Mouse (Mus musculus): Measurements from ENCODE around the gene Nadsyn1. TPM values are rescaled to one million over a fixed set of nuclear protein-coding genes. Genes with fewer than 3 reads are reported as not detected.
A peak's percentile ranks its signal among the peaks of the same experiment; 100 is the strongest.

The Nadsyn1 gene
- polyA plus RNA-seq, 1 experiment from 2014 or later = 7.7 TPM

DNA sequence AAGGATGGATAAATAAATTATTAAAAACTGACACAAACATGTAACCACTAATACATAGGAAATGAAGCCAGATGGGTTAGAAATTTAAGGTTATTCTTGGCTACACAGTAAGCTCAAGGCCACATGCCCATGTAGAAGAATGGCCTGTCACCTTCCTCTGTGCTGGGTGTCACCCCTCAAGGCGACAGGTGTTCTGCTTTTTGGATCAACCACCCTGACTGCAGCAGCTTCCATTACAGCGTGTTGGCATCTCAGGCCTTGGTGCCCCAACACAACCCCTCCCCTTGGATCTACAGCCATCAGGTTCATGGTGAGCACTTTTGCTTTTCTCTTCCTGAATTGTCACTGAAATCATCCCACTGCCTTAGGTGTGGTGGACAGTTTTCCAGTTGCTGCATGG, 10.0 kb upstream of the Nadsyn1 start:
- H3K27ac ChIP-seq = no peak overlapping the region
- H3K36me3 ChIP-seq = peaks cover 24% of the 10 kb centered on the region
- H3K4me2 ChIP-seq (replicated peaks) = no peak overlapping the region; the same call in 1 of the 2 replicates
- no peak overlapping the region for H3K4me3 ChIP-seq (replicated peaks)
- no peak for ATAC-seq
- H3K27me3 ChIP-seq = no peaks in the 10 kb centered on the region
- peaks cover 57% of the 10 kb centered on the region for H3K4me1 ChIP-seq (replicated peaks)
- 92% methylated on average over 2 of the region's 2 CpGs for WGBS
- no peak overlapping the region for H3K9ac ChIP-seq (replicated peaks)
- no peaks in the 10 kb centered on the region for H3K9me3 ChIP-seq

DNA sequence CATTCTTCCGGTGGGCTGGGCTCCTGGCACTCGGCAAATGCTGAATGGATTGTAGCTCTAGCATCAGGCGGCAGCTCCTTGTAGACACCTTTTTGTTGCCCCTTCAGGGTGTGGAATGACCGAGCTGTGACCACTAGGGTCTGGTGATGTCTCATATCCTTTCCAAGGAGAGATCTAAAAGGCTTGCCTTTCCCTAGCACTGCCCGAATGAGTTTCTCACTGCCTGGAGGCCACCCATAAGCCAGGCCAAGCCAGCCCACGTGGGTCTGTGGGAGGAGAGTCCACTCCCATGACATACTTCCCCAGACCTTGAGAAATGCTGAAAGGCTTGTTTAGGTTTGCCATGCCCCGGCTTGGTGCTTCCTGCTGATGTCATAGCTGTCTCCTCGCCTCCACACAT, 9.5 kb upstream of the Nadsyn1 start:
- WGBS = 87% methylated on average over 8 of the region's 8 CpGs
- H3K27me3 ChIP-seq = no peaks in the 10 kb centered on the region
- no peak overlapping the region; the same call in 1 of the 2 replicates for H3K9ac ChIP-seq (replicated peaks)
- H3K4me1 ChIP-seq (replicated peaks) = peaks cover 57% of the 10 kb centered on the region
- H3K27ac ChIP-seq = no peak overlapping the region
- H3K4me3 ChIP-seq (replicated peaks) = 0 out of 2 replicates have a peak overlapping the region, but pooled peaks have one; percentile 1
- peaks cover 20% of the 10 kb centered on the region for H3K36me3 ChIP-seq
- 0 out of 2 replicates have a peak overlapping the region, but pooled peaks have one; percentile 88 for H3K4me2 ChIP-seq (replicated peaks)
- no peaks in the 10 kb centered on the region for H3K9me3 ChIP-seq
- no peak for ATAC-seq

GRCm38 (mm10) chr7:143830399-143830798, 7.8 kb upstream of the Nadsyn1 start:
- Histone ChIP-seq H3K36me3 (peaks cover 8% of the 10 kb centered on the region; the same call in 1 of the 2 replicates), H3K4me2 (replicated peaks) (peak overlapping the region; percentile 88), H3K9ac (replicated peaks) (peak overlapping the region; percentile 90), H3K4me3 (replicated peaks) (peak overlapping the region; percentile 65), H3K4me1 (replicated peaks) (peaks cover 51% of the 10 kb centered on the region), H3K9me3 (no peaks in the 10 kb centered on the region), H3K27me3 (no peaks in the 10 kb centered on the region), H3K27ac (peak overlapping the region; percentile 94)
- whole genome bisulfite sequencing = 11% methylated on average over 6 of the region's 6 CpGs
- peak; percentile 47 for ATAC-seq

- peak overlapping the region; percentile 90 for H3K9ac ChIP-seq (replicated peaks)
- H3K36me3 ChIP-seq = peaks cover 8% of the 10 kb centered on the region; the same call in 1 of the 2 replicates
- 1% methylated on average over 37 of the region's 37 CpGs for WGBS
- peak overlapping the region; percentile 94 for H3K27ac ChIP-seq
- H3K9me3 ChIP-seq = no peaks in the 10 kb centered on the region
- peaks cover 44% of the 10 kb centered on the region for H3K4me1 ChIP-seq (replicated peaks)
- no peaks in the 10 kb centered on the region for H3K27me3 ChIP-seq
- peak; percentile 98 for ATAC-seq
- H3K4me2 ChIP-seq (replicated peaks) = peak overlapping the region; percentile 88
- H3K4me3 ChIP-seq (replicated peaks) = peak overlapping the region; percentile 65
Observed at GRCm38 (mm10) chr7:143829504-143830331, 7.1 kb upstream of the Nadsyn1 start.

- Histone ChIP-seq H3K4me2 (replicated peaks) (no peak overlapping the region), H3K9me3 (no peaks in the 10 kb centered on the region), H3K4me3 (replicated peaks) (no peak overlapping the region), H3K9ac (replicated peaks) (no peak overlapping the region), H3K27ac (no peak overlapping the region), H3K36me3 (no peaks in the 10 kb centered on the region), H3K27me3 (no peaks in the 10 kb centered on the region), H3K4me1 (replicated peaks) (peaks cover 25% of the 10 kb centered on the region)
- no peak for ATAC-seq
- WGBS = 93% methylated on average over 2 of the region's 2 CpGs
Observed at GRCm38 (mm10) chr7:143826985-143827384, 4.3 kb upstream of the Nadsyn1 start.

DNA sequence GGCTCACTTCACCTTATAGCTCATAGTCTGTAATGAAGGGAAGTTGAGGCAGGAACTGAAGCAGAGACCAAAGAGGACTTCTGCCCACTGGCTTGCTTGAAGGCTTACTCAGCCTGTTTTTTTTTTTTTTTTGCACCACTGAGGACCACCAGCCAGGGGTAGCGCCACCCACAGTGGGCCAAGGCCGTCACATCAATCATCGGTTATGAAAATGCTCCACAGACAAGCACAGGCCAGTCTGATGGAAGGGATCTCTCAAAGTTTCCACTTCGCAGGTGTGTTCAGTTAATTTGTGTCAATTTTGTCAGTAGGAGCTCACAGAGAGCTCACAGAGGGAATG, 587 bp upstream of the Nadsyn1 start:
- H3K4me3 ChIP-seq (replicated peaks) = peak overlapping the region; percentile 62
- peak overlapping the region; percentile 67 for H3K4me2 ChIP-seq (replicated peaks)
- WGBS = 82% methylated on average over 4 of the region's 4 CpGs
- H3K27ac ChIP-seq = peak overlapping the region; percentile 75
- H3K4me1 ChIP-seq (replicated peaks) = peaks cover 17% of the 10 kb centered on the region
- H3K27me3 ChIP-seq = no peaks in the 10 kb centered on the region
- peak overlapping the region; percentile 62 for H3K9ac ChIP-seq (replicated peaks)
- ATAC-seq = peak; percentile 31; the same call in 1 of the 2 replicates
- H3K36me3 ChIP-seq = peaks cover 9% of the 10 kb centered on the region
- H3K9me3 ChIP-seq = no peaks in the 10 kb centered on the region

DNA sequence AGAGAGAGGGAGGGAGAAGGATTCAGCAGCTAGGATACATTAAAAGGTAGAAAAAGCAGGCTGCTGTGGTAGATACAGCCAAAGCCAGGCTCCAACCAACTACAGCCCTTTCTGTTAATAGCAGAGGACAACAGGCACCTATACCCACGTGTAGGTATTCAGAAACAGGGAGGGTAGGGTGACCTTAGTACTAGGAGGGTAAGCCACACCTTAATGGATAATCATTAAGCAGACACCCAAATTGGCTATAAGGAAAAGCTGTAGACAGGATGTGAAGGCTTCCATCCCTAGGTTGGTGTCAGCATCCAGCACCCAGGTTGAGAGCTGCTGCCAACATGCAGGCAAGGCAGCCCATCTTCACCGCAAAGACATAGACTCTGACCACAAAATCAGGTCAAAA, 1.4 kb downstream of the Nadsyn1 start:
- H3K36me3 ChIP-seq = peaks cover 23% of the 10 kb centered on the region
- 85% methylated on average over 2 of the region's 2 CpGs for WGBS
- ATAC-seq = no peak
- H3K9me3 ChIP-seq = no peaks in the 10 kb centered on the region
- no peak overlapping the region for H3K27ac ChIP-seq
- H3K4me3 ChIP-seq (replicated peaks) = peak overlapping the region; percentile 62; the same call in 1 of the 2 replicates
- H3K4me2 ChIP-seq (replicated peaks) = 0 out of 2 replicates have a peak overlapping the region, but pooled peaks have one; percentile 67
- peaks cover 17% of the 10 kb centered on the region for H3K4me1 ChIP-seq (replicated peaks)
- no peaks in the 10 kb centered on the region for H3K27me3 ChIP-seq
- no peak overlapping the region for H3K9ac ChIP-seq (replicated peaks)

- 88% methylated on average over 4 of the region's 4 CpGs for WGBS
- no peak for ATAC-seq
- Histone ChIP-seq H3K36me3 (peaks cover 41% of the 10 kb centered on the region), H3K27ac (no peak overlapping the region), H3K9ac (replicated peaks) (no peak overlapping the region), H3K4me2 (replicated peaks) (no peak overlapping the region), H3K27me3 (no peaks in the 10 kb centered on the region), H3K4me3 (replicated peaks) (no peak overlapping the region), H3K4me1 (replicated peaks) (peaks cover 17% of the 10 kb centered on the region), H3K9me3 (no peaks in the 10 kb centered on the region)
Observed at GRCm38 (mm10) chr7:143819201-143819600, 3.4 kb downstream of the Nadsyn1 start.

DNA sequence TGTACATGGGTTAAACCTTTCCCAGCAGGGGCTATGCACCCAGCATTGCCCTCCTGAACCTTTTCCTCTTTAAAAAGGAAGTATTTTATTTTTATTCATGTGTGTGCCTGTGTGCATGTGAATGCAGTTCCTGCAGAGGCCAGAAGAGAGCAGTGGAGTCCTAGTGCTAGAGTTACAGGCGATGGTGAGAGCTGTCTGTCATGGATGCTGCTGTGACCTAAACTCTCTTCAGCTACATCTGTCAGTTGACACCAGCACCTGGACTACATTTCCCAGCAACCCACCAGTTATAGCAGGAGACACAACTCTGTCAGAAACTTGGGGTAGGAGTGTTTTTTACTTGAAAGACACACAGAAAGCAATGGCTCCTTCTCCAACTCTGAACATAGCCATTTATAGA, 13.7 kb downstream of the Nadsyn1 start:
- Histone ChIP-seq H3K4me3 (replicated peaks) (no peak overlapping the region), H3K36me3 (peaks cover 87% of the 10 kb centered on the region), H3K4me2 (replicated peaks) (no peak overlapping the region), H3K9me3 (no peaks in the 10 kb centered on the region), H3K4me1 (replicated peaks) (no peaks in the 10 kb centered on the region), H3K9ac (replicated peaks) (no peak overlapping the region), H3K27ac (no peak overlapping the region), H3K27me3 (no peaks in the 10 kb centered on the region)
- no peak for ATAC-seq
- WGBS = 31% methylated on average over 1 of the region's 1 CpGs

DNA sequence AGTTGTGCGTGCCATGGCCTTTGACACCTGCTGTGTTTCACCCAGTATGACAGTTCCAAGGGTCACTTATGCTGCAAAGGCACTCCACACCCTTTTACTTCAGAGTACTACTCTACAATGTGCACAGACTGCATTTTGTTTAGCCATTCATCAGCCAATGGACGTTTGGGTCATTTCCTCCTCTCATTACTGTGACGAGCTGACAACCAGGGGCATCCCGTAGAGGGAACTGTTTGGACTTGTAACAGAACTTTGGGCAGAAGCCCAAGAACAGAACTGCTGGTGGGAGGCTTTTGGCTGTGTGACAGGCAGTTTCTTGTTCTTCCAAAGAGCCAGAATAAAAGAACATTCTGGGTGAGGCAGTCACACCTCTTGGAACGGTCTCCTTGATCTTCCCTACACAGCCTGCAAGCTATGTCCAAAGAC, 17.4 kb downstream of the Nadsyn1 start:
- H3K4me2 ChIP-seq (replicated peaks) = no peak overlapping the region
- ATAC-seq = no peak
- H3K27ac ChIP-seq = no peak overlapping the region
- H3K4me3 ChIP-seq (replicated peaks) = no peak overlapping the region
- H3K4me1 ChIP-seq (replicated peaks) = no peaks in the 10 kb centered on the region
- H3K36me3 ChIP-seq = peaks cover 88% of the 10 kb centered on the region
- no peaks in the 10 kb centered on the region for H3K9me3 ChIP-seq
- no peak overlapping the region for H3K9ac ChIP-seq (replicated peaks)
- 76% methylated on average over 5 of the region's 5 CpGs for WGBS
- no peaks in the 10 kb centered on the region for H3K27me3 ChIP-seq

DNA sequence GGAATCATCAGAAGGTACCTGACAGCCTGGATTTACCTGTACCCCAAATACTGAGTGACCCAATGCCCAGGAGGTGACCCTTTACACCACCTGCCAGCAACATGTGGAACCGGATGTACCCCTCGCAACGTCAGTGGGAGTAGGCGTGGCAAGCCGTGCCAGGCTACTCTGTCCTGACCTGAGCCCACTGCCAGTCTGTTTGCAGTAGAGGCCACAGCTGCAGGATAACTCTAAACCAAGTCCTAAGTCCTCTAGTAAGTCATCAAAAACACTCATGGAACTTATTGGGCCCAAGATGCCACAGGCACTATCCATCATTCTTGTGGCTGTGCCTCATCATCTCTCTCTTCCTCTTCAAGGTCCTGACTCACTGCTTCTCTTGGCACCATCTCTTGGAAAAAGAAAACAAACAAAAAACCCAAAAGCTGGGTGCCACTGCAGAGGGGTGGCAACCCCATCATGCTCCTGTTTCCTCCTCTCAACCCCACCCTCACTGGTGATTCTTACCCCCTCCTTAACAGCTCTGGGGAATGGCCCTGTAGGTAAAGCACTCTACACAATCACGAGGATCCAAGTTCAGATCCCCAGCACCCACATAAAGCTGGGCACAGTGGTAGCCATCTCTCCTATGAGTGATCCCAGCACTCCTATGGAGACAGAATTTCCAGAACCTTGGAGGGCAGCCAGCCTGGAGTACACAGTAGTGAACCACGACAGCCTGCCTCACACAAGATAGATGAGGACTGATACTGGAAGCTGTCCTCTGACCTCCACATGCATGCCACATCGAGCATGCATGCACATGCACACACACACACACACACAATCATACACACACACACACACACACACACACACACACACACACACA, 21.2 kb downstream of the Nadsyn1 start:
- no peaks in the 10 kb centered on the region for H3K4me1 ChIP-seq (replicated peaks)
- no peak overlapping the region for H3K4me2 ChIP-seq (replicated peaks)
- H3K27ac ChIP-seq = no peak overlapping the region
- no peak for ATAC-seq
- no peaks in the 10 kb centered on the region for H3K27me3 ChIP-seq
- no peak overlapping the region for H3K9ac ChIP-seq (replicated peaks)
- no peaks in the 10 kb centered on the region for H3K9me3 ChIP-seq
- H3K4me3 ChIP-seq (replicated peaks) = no peak overlapping the region
- 89% methylated on average over 8 of the region's 8 CpGs for WGBS
- H3K36me3 ChIP-seq = peaks cover 97% of the 10 kb centered on the region

DNA sequence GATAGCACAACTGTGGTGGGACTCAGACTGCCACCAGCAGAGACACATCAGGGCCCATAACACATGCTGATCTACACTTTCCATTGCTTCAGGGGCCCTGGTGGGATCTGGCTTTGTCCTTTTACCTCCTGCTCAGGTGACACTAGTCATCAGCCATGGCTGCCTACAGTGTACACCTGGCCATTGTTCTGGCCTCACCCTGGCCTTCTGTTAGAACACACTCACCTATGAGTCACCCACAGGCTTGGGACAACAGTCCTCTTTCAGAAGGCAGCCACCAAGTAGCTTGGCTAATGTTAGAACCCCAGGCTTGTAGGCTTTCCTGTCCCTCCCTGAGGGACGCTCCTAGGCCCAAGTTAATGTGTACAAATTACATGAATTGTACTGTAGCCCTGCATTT, 21.9 kb downstream of the Nadsyn1 start:
- Histone ChIP-seq H3K27me3 (no peaks in the 10 kb centered on the region), H3K9ac (replicated peaks) (no peak overlapping the region), H3K9me3 (no peaks in the 10 kb centered on the region), H3K4me1 (replicated peaks) (no peaks in the 10 kb centered on the region), H3K36me3 (peaks cover 97% of the 10 kb centered on the region), H3K4me3 (replicated peaks) (no peak overlapping the region), H3K27ac (no peak overlapping the region), H3K4me2 (replicated peaks) (no peak overlapping the region)
- WGBS = 95% methylated on average over 1 of the region's 1 CpGs
- ATAC-seq = no peak
